Mouse (Mus musculus) layer of hippocampus, adult 11-12 months (tissue): Measurements from ENCODE around the gene Syn3.
A peak's percentile ranks its signal among the peaks of the same experiment; 100 is the strongest.
"Not testable (repeated sequence)": the region's sequence is repeated elsewhere in the genome, so short reads cannot be mapped to it uniquely, and the experiment has no call there.

Experiments
- DNase-seq: peaks from one replicate; pipeline ENCODE4 v3.0.0; 2022; ENCODE audit warnings: low spot score

The Syn3 gene

DNA sequence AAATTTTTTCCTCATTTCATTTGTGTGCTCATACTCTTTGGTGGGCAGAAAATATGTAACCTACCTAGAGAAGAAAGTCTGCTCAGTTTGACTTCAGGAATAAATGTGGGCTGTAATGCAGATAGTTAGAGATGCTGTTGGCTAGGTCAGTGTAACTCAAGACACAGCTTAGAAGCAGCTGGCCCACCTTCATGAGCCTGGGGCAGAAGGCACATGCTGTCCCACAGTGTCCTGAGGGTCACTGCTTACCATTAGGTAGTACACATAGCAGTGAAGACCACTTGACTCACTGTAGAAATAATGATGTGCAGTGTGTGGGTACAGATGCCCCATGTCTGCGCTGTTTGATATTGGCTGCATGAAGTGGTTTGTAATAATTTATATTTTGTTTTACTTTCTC is 452.3 kb downstream of the Syn3 start:
- DNase-seq, result no peak

DNA sequence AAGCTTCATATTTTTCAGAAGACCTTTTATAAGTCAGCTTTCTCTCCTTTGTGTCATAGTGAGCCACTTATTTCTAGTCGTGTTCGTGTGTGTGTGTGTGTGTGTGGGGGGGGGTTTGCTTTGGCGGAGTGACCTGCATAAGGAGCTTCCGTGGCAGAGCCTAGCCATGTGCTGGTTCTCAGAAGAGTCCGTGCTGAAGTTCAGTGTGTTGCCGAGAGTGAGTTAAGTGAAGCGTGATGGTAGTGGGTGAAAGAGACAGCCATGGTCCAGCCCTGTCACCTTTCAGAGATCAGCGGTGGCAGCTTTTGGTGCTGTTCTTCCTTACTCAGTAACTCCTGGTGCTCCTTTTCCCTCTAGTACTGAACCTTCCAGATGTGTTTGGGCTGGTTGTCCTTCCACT is 454.6 kb downstream of the Syn3 start:
- DNase-seq, result no peak

DNA sequence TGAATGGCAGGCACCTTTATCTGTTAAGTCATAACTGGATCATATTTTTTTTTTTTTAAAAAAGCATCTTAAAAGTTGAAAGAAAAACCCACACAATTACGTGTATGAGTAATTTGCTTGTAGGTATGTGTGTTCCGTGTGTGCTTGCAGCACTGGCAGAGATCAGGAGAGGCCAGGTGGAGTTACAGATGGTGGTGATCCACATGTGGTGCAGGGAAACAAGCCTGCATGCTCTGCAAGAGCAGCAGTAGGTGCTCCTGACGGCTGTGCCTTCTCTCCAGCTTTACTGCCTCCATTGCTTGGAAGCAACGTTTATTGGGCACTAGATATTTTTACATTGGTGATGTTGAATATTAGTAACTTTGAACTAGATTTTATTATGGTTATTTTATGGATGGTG is 455.0 kb downstream of the Syn3 start:
- DNase-seq, result no peak

DNA sequence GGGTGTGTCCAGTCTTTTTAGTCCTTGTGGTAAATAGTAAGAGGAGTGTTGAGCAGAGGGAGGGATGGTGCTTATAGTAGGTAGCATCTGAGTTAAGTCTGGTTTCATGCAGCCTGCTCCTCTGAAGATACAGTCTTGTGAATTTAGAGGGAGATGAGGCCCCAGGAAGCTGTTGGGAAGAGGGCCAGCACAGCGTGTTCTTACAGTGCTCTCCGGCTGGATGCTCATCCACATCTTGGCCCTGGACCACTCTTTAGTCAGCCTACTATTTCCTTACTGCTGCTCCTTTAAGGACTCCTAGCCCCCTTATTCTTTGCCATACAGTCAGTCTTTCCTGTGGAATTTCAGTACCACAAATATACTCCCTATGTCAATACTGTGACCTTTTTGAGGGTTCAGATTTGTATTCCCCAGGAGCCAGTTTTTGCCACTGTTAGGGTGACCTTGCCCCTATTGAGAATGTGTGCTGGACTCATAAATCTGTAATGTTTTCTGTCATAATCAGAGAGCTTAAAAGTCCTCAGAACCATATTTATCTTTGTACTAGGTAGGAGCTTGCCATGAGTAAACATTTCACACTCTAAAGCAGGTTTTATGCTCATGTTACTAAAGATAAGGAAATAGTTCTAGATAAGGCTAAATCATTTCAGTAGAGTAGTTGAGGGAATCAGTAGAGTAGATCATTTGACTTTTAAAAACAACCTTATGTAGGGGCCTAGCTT is 464.5 kb downstream of the Syn3 start:
- no peak for DNase-seq

DNA sequence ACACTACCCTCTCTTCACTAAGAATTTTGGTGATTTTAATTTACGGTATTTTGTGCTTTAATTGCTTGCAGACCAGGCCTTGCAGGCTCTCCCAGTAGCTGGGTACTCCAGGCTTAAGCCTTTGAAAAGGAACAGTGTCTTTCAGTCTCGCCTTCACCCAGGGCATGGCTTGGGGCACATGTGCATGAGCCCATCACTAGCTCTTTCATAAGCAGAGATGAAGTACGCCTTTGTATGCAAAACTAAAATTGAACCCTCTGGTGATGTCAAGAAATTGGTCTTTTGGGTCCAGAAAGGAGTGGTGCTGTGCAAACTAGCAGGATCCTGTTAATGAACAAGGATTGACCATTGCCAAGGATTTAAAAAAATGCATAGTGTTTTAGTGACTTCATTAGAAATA is 466.2 kb downstream of the Syn3 start:
- DNase-seq, result no peak

DNA sequence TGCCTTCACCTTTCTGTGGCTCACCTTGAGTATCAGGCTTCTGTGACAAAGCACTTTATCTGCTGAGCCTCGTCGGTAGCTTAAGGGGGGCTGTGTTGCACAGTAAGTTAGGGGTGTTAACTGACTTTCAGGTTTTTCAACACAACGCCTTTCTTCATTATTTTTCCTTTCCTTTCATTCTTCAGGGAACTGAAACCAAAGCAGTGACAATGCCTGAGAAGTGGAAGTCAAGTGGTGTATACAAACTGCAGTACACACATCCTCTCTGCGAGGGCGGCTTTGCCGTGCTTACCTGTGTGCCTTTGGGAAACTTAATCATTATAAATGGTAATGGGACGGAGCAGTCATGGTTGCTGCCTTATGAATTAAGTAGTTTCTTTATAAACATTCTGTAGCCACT is 468.0 kb downstream of the Syn3 start:
- DNase-seq, result no peak

DNA sequence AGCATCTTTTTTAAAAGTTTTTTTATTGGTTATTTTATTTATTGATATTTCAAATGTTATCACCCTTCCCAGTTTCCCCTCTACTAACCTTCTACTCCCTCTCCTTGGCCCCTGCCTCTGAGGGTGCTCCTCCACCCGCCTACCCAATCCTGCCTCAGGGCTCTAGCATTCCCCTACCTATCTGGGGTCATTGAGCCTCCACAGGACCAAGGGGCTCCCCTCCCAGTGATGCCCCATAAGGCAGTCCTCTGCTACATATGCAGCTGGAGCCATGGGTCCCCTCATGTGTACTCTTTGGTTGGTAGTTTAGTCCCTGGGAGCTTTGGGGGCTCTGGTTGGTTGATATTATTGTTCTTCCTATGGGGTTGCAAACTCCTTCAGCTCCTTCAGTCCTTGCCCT is 471.9 kb downstream of the Syn3 start:
- not testable (repeated sequence) for DNase-seq

DNA sequence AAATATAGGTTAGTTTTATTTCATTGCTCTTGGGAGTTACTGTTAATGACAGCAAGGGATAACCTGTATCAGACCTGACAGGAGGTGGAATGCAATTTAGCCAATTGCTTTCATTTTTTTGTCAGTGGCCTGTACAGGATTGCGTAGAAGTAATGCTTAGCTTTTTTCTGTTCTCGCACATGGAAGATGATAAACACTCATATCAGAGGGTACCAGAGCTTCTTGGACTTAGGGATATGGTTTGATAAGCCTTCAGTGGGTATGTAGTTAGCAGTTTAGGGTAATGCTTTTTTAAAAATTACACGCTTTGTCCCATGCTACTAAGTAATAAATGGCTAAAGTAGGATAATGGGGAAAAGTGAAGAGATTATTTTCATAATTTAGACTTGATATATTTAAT is 472.3 kb downstream of the Syn3 start:
- no peak for DNase-seq

DNA sequence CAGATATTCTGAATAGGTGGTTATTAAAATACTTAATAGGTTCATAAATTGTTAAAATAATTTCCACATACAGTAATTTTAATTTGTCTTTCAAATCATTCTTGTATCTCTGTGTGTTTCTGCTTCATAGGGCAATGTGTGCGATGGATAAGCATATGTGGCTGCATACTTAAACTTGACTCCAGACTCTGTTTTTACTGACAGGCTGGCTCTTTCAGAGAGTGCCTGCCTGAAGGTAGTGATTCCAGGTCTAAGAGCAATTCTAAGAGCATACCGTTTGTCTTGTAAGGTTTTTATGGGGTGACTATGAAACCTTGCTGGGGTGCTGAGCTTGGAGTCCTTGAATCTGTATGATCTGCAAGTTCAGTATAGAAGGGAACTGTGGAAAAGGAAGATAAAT is 472.8 kb downstream of the Syn3 start:
- no peak for DNase-seq

DNA sequence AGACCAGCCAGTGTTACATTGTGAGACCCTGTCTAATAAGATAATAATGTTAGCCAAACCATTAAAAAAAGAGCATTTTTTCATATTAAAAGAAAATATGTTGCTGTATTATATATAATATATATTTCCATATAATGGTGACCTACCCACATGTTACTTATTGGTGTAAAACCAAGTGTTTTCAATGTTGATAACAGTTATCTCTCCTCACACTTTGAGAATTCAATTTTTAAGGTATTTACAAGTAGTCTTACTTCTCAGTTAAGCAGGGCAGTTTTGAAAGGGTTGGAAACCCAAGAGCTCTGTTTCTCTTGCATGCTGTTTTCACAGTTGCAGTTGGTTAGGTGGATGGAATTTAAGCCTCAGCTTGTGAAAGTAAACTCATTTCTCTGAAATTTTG is 475.5 kb downstream of the Syn3 start:
- no peak for DNase-seq

DNA sequence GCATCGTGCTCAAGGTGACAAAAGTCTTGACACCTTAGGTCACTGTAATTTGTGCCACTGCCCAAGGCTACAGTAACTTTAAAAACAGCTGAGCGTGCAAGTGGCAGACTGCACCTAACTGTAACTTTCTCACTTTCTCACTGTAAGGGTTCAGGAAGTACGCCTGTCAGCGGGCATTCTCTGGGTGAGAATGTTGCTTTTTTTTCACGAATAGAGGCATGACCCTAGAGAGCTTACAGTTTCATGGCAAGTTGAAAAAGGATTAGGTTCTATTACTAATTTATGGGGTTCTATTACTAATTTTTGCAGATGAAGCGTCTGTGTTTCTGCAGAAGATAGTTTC is 476.3 kb downstream of the Syn3 start:
- no peak for DNase-seq

DNA sequence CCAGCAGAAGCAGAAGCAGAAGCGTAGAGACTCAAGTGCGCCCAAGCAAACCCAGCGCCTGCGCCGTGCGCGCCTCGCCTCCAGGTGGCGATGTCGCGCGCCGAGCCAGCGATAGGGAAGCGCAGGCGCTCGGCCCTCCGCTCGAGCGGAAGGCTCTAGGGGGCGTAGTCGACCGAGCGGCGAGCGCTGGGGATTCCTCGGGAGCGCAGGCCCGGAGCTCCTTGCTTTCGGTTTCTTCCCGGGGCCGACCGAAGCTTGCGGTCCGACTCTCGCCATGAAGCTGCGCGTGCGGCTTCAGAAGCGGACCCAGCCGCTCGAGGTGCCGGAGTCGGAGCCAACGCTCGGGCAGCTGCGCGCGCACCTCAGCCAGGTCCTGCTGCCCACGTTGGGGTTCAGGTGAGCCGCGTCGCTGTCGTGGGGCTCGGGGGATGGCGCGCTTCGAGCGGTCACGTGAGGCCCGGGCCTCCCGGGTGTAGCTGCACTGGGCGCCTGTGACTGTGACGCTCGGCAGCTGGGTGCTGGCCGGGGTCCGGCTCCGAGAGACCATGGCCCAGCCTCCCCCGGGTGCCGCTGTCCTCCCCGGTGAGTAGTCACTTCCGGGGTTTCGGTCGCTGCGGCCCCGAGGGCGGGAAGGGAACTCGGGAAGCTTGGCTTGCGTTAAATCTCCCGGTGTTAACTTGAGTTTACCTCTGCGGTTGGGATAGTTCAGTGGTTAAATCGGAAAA is 476.8 kb downstream of the Syn3 start, which contains the start of gene Fbxo7:
TSS of gene Fbxo7 (plus strand) at position 224 of the 725 bp plus-strand sequence.
- peak; percentile 88 for DNase-seq

DNA sequence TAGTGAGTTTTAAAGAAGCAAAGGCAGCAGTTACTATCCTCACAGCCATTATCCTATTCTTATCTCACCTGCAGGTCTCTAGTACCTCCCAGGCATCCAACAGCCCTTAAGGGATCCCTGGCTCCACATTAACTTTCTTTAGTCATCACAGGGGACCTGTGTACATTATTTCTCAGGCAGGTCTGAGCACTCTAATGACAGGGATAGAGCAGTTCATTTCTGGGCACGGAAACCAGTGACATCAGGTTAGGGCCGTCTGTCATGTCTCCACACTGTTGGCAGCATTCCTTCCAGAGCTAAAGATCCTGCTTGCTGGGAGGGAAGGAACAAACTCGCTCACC is 477.3 kb downstream of the Syn3 start:
- no peak for DNase-seq

DNA sequence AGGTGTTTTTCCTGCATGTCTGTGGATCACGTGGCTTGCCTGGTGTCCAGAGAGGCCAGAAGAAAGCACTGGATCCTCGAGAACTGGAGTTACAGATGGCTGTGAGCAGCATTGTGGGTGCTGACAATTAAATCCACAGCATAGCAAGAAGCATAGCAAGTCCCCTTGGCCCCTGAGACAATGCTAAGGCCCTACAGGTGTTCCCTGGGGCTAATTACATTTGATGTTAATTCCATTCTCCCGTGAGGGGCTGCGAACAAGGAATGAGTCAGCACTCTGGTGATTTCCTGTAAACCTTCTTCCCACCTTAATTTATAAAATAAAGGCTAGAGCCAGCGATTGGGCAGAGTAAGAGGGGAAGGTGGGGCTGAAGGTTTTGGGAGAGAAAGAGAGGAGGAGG is 479.9 kb downstream of the Syn3 start:
- DNase-seq, result no peak

DNA sequence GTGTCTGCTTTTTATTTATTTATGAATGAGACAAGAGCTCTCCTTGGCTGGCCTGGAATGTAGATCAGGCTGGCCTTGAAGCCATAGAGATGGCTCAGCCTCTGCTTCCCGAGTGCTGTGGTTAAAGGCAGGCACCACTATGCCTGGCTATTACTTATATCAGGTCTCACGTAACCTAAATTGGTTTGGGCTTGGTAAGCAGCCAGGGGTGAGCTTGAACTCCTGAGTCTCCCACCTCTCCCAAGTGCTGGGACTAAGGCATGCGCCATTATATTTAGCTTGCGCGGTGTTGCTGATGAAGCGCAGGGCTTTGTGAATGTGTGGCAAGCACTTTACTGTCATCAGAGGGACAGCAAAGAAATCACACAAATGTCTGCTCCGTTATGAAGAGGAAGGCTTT is 480.9 kb downstream of the Syn3 start:
- no peak for DNase-seq

DNA sequence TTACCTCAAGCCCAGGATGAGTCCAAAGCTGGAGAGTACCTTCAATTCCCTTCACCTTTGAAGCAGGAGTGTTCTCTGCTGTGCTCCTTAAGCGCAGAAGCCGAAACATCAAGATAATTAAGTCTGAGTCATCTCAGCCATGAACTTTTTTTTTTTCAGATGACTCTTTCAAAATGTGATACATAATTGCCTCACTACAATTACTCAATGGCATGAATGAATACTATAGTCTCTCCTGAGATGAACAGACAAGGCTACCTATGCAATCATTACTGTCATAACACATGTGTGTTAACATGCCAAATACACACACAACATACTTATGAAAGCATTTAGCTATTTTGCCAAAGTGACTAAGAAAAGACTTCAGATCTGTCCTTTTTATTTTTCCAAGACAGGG is 486.9 kb downstream of the Syn3 start, which contains the start of gene Bpifc:
TSS of gene Bpifc (minus strand) at position 115 of the 400 bp plus-strand sequence.
- DNase-seq, result no peak

DNA sequence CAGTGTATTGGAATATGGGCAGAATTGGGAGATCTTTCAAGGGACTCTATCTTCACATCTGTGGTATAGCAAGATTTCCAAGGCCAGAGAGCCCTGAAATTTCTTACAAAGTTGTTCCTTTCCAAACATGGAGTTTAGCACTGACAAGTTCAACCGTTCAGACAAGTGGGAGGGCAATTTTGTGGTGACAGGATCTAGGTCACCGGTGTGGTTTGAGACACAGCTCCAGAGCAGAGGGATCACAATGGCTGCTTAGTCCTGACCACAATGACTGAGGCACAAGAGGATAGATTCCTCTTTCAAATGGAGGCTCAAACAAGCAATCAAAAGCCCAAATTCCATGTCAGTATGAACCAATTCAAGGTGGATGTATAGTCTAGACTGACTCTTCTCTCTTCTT is 487.5 kb downstream of the Syn3 start:
- DNase-seq, result no peak

DNA sequence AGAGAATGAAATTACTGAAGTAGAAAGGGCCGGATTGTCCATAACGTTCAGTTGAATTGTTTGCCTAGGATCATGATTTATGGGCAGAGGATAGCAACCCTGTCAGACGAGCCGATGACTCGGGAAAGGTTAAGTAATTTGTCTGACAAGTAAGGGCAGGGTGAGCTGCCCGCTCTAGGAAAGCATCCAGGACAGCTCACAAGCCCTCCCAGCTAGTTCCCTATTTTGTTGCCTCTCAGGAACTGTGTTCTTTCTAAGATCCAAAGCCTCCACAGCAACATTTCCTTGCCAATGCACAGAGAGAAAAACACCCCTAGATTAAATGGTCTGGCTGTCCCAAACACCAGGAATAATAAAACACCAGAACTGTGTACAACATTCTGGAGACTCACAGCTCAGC is 488.1 kb downstream of the Syn3 start:
- DNase-seq, result no peak

DNA sequence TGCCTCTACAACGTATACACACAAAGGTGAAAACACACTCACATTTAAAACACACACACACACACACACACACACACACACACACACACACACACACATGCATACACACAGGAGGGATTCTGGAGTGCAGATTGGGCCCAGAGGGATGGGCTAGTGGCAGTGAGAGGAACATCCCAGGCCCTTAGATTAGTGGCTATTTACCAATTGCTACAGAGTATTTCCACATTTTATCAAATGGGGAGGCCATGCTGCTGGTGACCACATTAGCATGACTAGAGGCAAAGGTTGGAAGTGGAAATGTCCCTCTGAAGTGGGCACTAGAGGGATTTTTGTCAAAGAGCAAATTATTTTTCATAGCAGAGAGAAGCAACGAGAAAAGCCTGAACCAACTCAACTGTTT is 489.0 kb downstream of the Syn3 start:
- DNase-seq, result no peak

DNA sequence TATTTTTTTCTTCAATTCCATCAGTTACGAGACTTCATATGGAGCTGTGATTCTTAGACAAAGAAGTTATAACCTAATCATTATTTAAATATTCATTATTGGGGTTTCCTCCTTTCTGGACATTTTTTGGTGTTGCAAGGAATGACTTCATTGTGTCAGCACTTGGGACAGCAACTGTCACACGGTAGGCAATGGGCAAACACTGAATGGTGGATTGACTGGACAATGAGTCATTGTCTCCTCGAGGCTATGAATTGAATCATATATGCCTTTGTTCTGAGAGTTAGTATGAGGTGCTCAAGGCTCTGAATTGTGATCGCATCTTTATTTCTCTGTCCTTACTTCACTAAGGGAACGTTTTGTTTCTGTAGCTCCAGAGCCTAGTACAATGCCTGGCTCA is 492.2 kb downstream of the Syn3 start:
- no peak for DNase-seq
